Mouse (Mus musculus) lung, postnatal 0 days (tissue): ENCODE measurements around the gene Hgfac. TPM values are rescaled to one million over a fixed set of nuclear protein-coding genes. Genes with fewer than 3 reads are reported as not detected.

ENCODE experiments used
- ATAC-seq: fragments of 200-750 bp; cut with Nextera tagmentation; 2 replicates; pipeline ENCODE4 v1.8.0; 2017; ENCODE audit warnings: moderate library complexity
- DNase-seq: peaks from one replicate; pipeline ENCODE4 v3.0.0-alpha.2; 2016; ENCODE audit warnings: low spot score
- H3K27ac ChIP-seq: fragments of 300-500 bp; sonication (generic); 2 replicates; pipeline ENCODE4 v1.5.1; 2014; ENCODE audit warnings: antibody characterized with exemption, mild to moderate bottlenecking, low read length, mixed read lengths
- H3K27me3 ChIP-seq: fragments of 300-500 bp; sonication (generic); replicated peaks from 2 replicates; pipeline ENCODE4 v1.6.1; 2014; ENCODE audit warnings: low read length, mixed read lengths; ENCODE audit not compliant: insufficient read depth
- H3K36me3 ChIP-seq: fragments of 300-500 bp; sonication (generic); 2 replicates; pipeline ENCODE4 v1.6.1; 2014; ENCODE audit warnings: low read length, mixed read lengths; ENCODE audit not compliant: insufficient read depth
- H3K4me1 ChIP-seq: fragments of 300-500 bp; sonication (generic); 2 replicates; pipeline ENCODE4 v1.6.1; 2014; ENCODE audit warnings: antibody characterized with exemption, low read depth, low read length, mixed read lengths; ENCODE audit not compliant: insufficient read depth
- H3K4me2 ChIP-seq: fragments of 300-500 bp; sonication (generic); replicated peaks from 2 replicates; pipeline ENCODE4 v1.6.1; 2014; ENCODE audit warnings: low read depth, mild to moderate bottlenecking, low read length, moderate library complexity, mixed read lengths
- H3K4me3 ChIP-seq: fragments of 300-500 bp; sonication (generic); 2 replicates; pipeline ENCODE4 v1.5.1; 2014; ENCODE audit warnings: low read depth, low read length
- H3K9ac ChIP-seq: fragments of 300-500 bp; sonication (generic); replicated peaks from 2 replicates; pipeline ENCODE4 v1.6.1; 2014; ENCODE audit warnings: low read depth, mild to moderate bottlenecking
- H3K9me3 ChIP-seq: fragments of 300-500 bp; sonication (generic); 2 replicates; pipeline ENCODE4 v1.6.1; 2016; ENCODE audit warnings: low read length, mixed read lengths
- CTCF ChIP-seq: IDR thresholded peaks from 2 replicates; pipeline ENCODE4 v1.5.1; 2016; ENCODE audit warnings: antibody characterized with exemption, mild to moderate bottlenecking
- EP300 ChIP-seq: IDR thresholded peaks from 2 replicates; pipeline ENCODE4 v1.6.1; 2016; ENCODE audit warnings: antibody characterized with exemption, mild to moderate bottlenecking, control low read depth
- WGBS: fragments of 180-500 bp; shearing (Covaris S2); extraction: QIAGEN DNeasy Blood & Tissue Kit; methylation state at CpG from one replicate; pipeline ENCODE4 v1.1.7; 2014; 5-methylcytosine and 5-hydroxymethylcytosine counted together
- polyA plus RNA-seq: library from polyadenylated mRNA; unstranded; fragments of >200 nt; fragmentation: Nextera tagmentation; extraction: Ambion mirVana; gene quantifications from 2 replicates; pipeline ENCODE4 v1.2.1, GENCODE M21; 2015

The Hgfac gene
- polyA plus RNA-seq, 1 experiment from 2014 or later: 0.82 TPM

DNA sequence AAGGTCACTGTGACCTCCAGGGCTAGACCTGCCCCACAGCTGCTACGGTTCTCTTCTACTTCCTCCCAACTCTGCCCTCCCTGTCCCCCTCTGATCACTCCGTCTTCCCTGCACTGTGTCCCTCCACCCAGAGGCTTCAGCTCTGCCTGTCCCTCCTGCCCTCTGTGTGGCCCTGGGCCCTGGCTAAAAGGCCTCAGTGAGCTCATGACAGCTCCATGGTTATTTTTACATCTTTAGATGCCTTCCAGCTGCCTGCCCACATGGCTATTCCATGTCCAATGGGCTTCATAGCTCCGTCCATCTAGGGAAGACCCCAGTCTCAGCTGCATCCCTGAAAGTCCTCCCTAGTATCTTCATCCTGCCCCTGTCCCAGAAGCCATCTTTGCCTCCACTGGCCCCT lies 18.8 kb downstream of the Hgfac start:
- Histone ChIP-seq H3K27me3 (peaks cover 10% of the 10 kb centered on the region; the same call in 1 of the 2 replicates), H3K9me3 (no peaks in the 10 kb centered on the region), H3K4me1 (peaks cover 4% of the 10 kb centered on the region; the same call in 1 of the 2 replicates), H3K4me3 (no peak overlapping the region), H3K9ac (no peak overlapping the region), H3K36me3 (no peaks in the 10 kb centered on the region), H3K27ac (no peak overlapping the region), H3K4me2 (no peak overlapping the region)
- DNase-seq (no peak), ATAC-seq (no peak)
- TF ChIP-seq EP300 (no peak), CTCF (no peak)
- 78% methylated on average over 3 of the region's 3 CpGs for WGBS

GRCm38 (mm10) chr5:35069841-35070240 lies 28.5 kb downstream of the Hgfac start:
- no peak for DNase-seq
- H3K27ac ChIP-seq: no peak overlapping the region
- no peak overlapping the region for H3K9ac ChIP-seq
- H3K4me1 ChIP-seq: no peaks in the 10 kb centered on the region
- no peak overlapping the region for H3K4me2 ChIP-seq
- H3K4me3 ChIP-seq: no peak overlapping the region
- H3K27me3 ChIP-seq: no peaks in the 10 kb centered on the region
- no peaks in the 10 kb centered on the region for H3K36me3 ChIP-seq
- TF ChIP-seq EP300: no peak
- no peak for TF ChIP-seq CTCF
- ATAC-seq: no peak
- H3K9me3 ChIP-seq: no peaks in the 10 kb centered on the region
- 88% methylated on average over 2 of the region's 2 CpGs for WGBS

DNA sequence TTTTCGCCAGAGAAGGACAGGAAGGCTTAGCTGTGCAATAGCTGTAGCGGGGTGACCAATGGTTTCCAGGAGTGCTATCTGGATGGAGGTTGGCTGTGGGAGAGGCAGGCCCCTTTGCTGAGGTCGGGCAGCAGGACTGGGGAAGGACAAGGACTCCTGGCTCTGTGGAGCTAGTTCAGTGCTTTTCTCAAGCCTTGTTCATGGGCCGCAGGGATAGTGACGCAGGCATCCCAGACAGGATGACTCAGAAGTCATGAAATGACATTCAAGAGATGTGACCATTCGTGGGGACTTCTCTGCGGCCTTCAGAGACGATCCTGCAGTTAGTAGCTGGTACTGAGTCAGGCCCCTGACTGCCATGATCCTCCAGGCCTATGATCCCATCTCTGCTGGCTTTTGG lies 29.0 kb downstream of the Hgfac start:
- Histone ChIP-seq H3K9me3 (no peaks in the 10 kb centered on the region), H3K27me3 (no peaks in the 10 kb centered on the region), H3K9ac (no peak overlapping the region), H3K4me3 (no peak overlapping the region), H3K36me3 (no peaks in the 10 kb centered on the region), H3K4me1 (no peaks in the 10 kb centered on the region), H3K27ac (no peak overlapping the region), H3K4me2 (no peak overlapping the region)
- TF ChIP-seq CTCF (no peak), EP300 (no peak)
- ATAC-seq (no peak), DNase-seq (no peak)
- WGBS: 78% methylated on average over 8 of the region's 8 CpGs

- Histone ChIP-seq H3K4me2 (no peak overlapping the region), H3K9me3 (no peaks in the 10 kb centered on the region), H3K27me3 (no peaks in the 10 kb centered on the region), H3K36me3 (no peaks in the 10 kb centered on the region), H3K9ac (no peak overlapping the region), H3K27ac (no peak overlapping the region), H3K4me3 (no peak overlapping the region), H3K4me1 (no peaks in the 10 kb centered on the region)
- TF ChIP-seq CTCF (no peak), EP300 (no peak)
- WGBS: 50% methylated on average over 7 of the region's 7 CpGs
- DNase-seq (no peak), ATAC-seq (no peak)
These were observed 29.6 kb downstream of the Hgfac start for GRCm38 (mm10) chr5:35070953-35071352.

GRCm38 (mm10) chr5:35071855-35072254 lies 30.5 kb downstream of the Hgfac start:
- H3K27me3 ChIP-seq: no peaks in the 10 kb centered on the region
- no peak overlapping the region for H3K4me2 ChIP-seq
- no peaks in the 10 kb centered on the region for H3K36me3 ChIP-seq
- H3K4me3 ChIP-seq: no peak overlapping the region
- no peaks in the 10 kb centered on the region for H3K4me1 ChIP-seq
- H3K9me3 ChIP-seq: no peaks in the 10 kb centered on the region
- H3K9ac ChIP-seq: no peak overlapping the region
- WGBS: 86% methylated on average over 6 of the region's 6 CpGs
- H3K27ac ChIP-seq: no peak overlapping the region
- ATAC-seq: no peak
- TF ChIP-seq EP300 (no peak), CTCF (no peak)
- no peak for DNase-seq

DNA sequence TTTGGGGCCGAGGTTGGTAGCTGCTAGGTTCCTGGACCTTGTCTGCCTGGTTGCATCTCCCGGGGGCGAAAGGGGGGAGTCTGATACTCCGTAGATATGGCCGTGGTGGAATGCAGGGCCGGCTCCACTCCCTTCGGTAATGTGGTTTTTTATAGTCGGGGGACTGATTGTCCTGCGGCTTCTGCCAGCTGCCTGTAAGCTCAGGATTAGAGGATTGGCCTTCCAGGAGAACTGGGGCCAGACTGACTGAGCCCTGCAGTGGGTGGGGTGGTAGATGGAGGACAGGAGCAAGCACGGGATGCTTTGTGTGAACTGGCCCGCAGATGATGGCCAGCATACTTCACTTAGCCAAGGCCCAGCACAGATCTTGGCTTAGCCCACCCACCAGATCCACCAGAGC lies 31.9 kb downstream of the Hgfac start:
- H3K36me3 ChIP-seq: no peaks in the 10 kb centered on the region
- H3K4me1 ChIP-seq: no peaks in the 10 kb centered on the region
- H3K4me2 ChIP-seq: no peak overlapping the region
- no peak overlapping the region for H3K27ac ChIP-seq
- DNase-seq: no peak
- ATAC-seq: no peak
- no peaks in the 10 kb centered on the region for H3K9me3 ChIP-seq
- WGBS: 80% methylated on average over 11 of the region's 11 CpGs
- H3K4me3 ChIP-seq: no peak overlapping the region
- H3K9ac ChIP-seq: no peak overlapping the region
- TF ChIP-seq EP300 (no peak), CTCF (no peak)
- H3K27me3 ChIP-seq: no peaks in the 10 kb centered on the region

DNA sequence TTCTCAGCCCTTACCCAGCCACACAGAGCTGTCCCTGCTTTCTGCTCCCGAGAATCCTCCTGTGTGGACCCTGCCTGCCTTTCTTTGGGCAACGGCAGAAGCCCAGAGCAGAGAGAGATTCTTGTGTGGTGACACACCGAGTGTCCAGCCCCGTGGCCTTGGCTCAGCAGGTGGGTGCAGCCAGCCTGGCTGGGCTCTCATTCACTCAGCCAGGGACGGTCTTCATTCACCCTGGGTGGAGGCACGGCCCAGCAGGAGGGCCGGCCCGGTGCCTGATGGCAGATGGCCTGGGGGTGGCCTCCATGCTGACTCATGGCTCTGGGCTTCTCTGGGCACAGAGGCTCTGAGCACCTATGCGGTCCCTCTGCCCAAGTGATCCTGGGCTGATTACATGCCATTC lies 32.7 kb downstream of the Hgfac start:
- no peaks in the 10 kb centered on the region for H3K27me3 ChIP-seq
- 68% methylated on average over 9 of the region's 9 CpGs for WGBS
- H3K9me3 ChIP-seq: no peaks in the 10 kb centered on the region
- no peak for ATAC-seq
- H3K27ac ChIP-seq: no peak overlapping the region
- no peak overlapping the region for H3K9ac ChIP-seq
- no peak overlapping the region for H3K4me3 ChIP-seq
- TF ChIP-seq CTCF (no peak), EP300 (no peak)
- no peak overlapping the region for H3K4me2 ChIP-seq
- DNase-seq: no peak
- no peaks in the 10 kb centered on the region for H3K36me3 ChIP-seq
- no peaks in the 10 kb centered on the region for H3K4me1 ChIP-seq
